Mouse (Mus musculus) heart, postnatal 0 days (tissue): Measurements from ENCODE around the gene Faf1. TPM values are rescaled to one million over a fixed set of nuclear protein-coding genes. Genes with fewer than 3 reads are reported as not detected.
"Not testable (repeated sequence)": the region's sequence is repeated elsewhere in the genome, so short reads cannot be mapped to it uniquely, and the experiment has no call there.

ENCODE experiments used
- ATAC-seq: fragments of 200-750 bp; cut with Nextera tagmentation; 2 replicates; pipeline ENCODE4 v1.8.0; 2017; ENCODE audit warnings: low read depth, moderate number of reproducible peaks, moderate library complexity; ENCODE audit not compliant: insufficient read depth
- DNase-seq: peaks from one replicate; pipeline ENCODE4 v3.0.0-alpha.2; 2016; ENCODE audit warnings: low spot score
- H3K27ac ChIP-seq: fragments of 300-500 bp; sonication (generic); 2 replicates; pipeline ENCODE4 v1.5.1; 2014; ENCODE audit warnings: low read depth, mild to moderate bottlenecking
- H3K27me3 ChIP-seq: fragments of 300-500 bp; sonication (generic); 2 replicates; pipeline ENCODE4 v1.6.1; 2014; ENCODE audit warnings: low read length, mixed read lengths; ENCODE audit not compliant: control insufficient read depth, insufficient read depth
- H3K36me3 ChIP-seq: fragments of 300-500 bp; sonication (generic); replicated peaks from 2 replicates; pipeline ENCODE4 v1.6.1; 2014; ENCODE audit warnings: low read length, mixed read lengths; ENCODE audit not compliant: control insufficient read depth, insufficient read depth
- H3K4me1 ChIP-seq: fragments of 300-500 bp; sonication (generic); 2 replicates; pipeline ENCODE4 v1.6.1; 2014; ENCODE audit warnings: antibody characterized with exemption; ENCODE audit not compliant: control insufficient read depth, insufficient read depth
- H3K4me2 ChIP-seq: fragments of 300-500 bp; sonication (generic); 2 replicates; pipeline ENCODE4 v1.6.1; 2014; ENCODE audit warnings: low read depth, mild to moderate bottlenecking, low read length, moderate library complexity
- H3K4me3 ChIP-seq: fragments of 300-500 bp; sonication (generic); 2 replicates; pipeline ENCODE4 v1.5.1; 2014; ENCODE audit warnings: low read depth, low read length
- H3K9ac ChIP-seq: fragments of 300-500 bp; sonication (generic); replicated peaks from 2 replicates; pipeline ENCODE4 v1.6.1; 2014; ENCODE audit warnings: low read depth, low read length, mixed read lengths
- H3K9me3 ChIP-seq: fragments of 300-500 bp; sonication (generic); replicated peaks from 2 replicates; pipeline ENCODE4 v1.6.1; 2016; ENCODE audit warnings: low read length; ENCODE audit not compliant: control insufficient read depth
- CTCF ChIP-seq: IDR thresholded peaks from 2 replicates; pipeline ENCODE4 v1.5.1; 2016; ENCODE audit warnings: antibody characterized with exemption, control low read depth, low read depth
- EP300 ChIP-seq: IDR thresholded peaks from 2 replicates; pipeline ENCODE4 v1.6.1; 2016; ENCODE audit warnings: antibody characterized with exemption, low read depth
- WGBS: fragments of 180-500 bp; shearing (Covaris S2); extraction: QIAGEN DNeasy Blood & Tissue Kit; methylation state at CpG from one replicate; pipeline ENCODE4 v1.1.7; 2014; 5-methylcytosine and 5-hydroxymethylcytosine counted together
- polyA plus RNA-seq: library from polyadenylated mRNA; unstranded; fragments of >200 nt; fragmentation: Nextera tagmentation; extraction: Ambion mirVana; gene quantifications from 2 replicates; pipeline ENCODE4 v1.2.1, GENCODE M21; 2015
- total RNA-seq: library from RNA; depleted of rRNA; stranded (reverse); fragments of >200 nt; gene quantifications from 2 replicates; pipeline ENCODE4 v1.2.3, GENCODE M21; 2014; ENCODE audit warnings: low replicate concordance

The Faf1 gene
- total and polyA plus RNA-seq, 2 experiments from 2014 or later: 19.4 to 26.7 TPM

DNA sequence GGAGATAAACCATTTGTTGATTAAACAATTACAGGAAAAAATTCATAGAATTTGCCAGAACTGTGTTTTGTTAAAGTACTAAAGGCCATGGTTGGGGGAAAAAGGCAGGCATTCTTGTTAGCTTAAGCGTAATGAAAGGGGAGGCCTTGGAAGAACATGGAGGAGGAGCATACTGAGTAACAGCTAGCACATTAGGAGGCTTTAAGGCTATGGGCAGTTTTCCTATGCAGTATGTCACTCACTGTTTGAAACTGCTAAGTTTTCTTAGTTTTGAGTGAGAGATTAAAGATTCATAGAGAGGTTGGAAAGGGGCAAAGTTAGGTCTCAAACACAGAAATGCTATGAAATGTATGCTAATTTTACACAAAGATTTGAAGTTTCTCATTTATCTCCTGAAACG, 2.3 kb upstream of the Faf1 start:
- Histone ChIP-seq H3K27ac (no peak overlapping the region), H3K27me3 (no peaks in the 10 kb centered on the region), H3K9ac (no peak overlapping the region), H3K4me3 (no peak overlapping the region), H3K4me1 (peaks cover 10% of the 10 kb centered on the region; the same call in 1 of the 2 replicates), H3K36me3 (no peaks in the 10 kb centered on the region), H3K9me3 (no peaks in the 10 kb centered on the region), H3K4me2 (no peak overlapping the region)
- ATAC-seq: no peak
- WGBS: 76% methylated on average over 2 of the region's 2 CpGs
- TF ChIP-seq CTCF (no peak), EP300 (no peak)
- DNase-seq: no peak

GRCm38 (mm10) chr4:109677221-109677620, 833 bp downstream of the Faf1 start:
- H3K9ac ChIP-seq: peak overlapping the region; percentile 78
- ATAC-seq (no peak), DNase-seq (no peak)
- peak overlapping the region; percentile 74 for H3K4me2 ChIP-seq
- peak overlapping the region; percentile 94 for H3K27ac ChIP-seq
- no peaks in the 10 kb centered on the region for H3K9me3 ChIP-seq
- H3K36me3 ChIP-seq: no peaks in the 10 kb centered on the region
- TF ChIP-seq CTCF (no peak), EP300 (no peak)
- H3K4me3 ChIP-seq: peak overlapping the region; percentile 86
- H3K4me1 ChIP-seq: peaks cover 15% of the 10 kb centered on the region; the same call in 1 of the 2 replicates
- no peaks in the 10 kb centered on the region for H3K27me3 ChIP-seq
- 0% methylated on average over 3 of the region's 3 CpGs for WGBS

GRCm38 (mm10) chr4:109683561-109683960, 7.2 kb downstream of the Faf1 start:
- no peak for DNase-seq
- no peak overlapping the region for H3K4me3 ChIP-seq
- no peak overlapping the region for H3K27ac ChIP-seq
- no peak for TF ChIP-seq CTCF
- 74% methylated on average over 2 of the region's 2 CpGs for WGBS
- H3K36me3 ChIP-seq: no peaks in the 10 kb centered on the region
- no peak overlapping the region for H3K9ac ChIP-seq
- 0 out of 2 replicates have a peak, but pooled peaks cover 5% of the 10 kb centered on the region for H3K4me1 ChIP-seq
- H3K27me3 ChIP-seq: no peaks in the 10 kb centered on the region
- no peaks in the 10 kb centered on the region for H3K9me3 ChIP-seq
- no peak overlapping the region for H3K4me2 ChIP-seq
- no peak for ATAC-seq

- Histone ChIP-seq H3K9me3 (peaks cover 11% of the 10 kb centered on the region; the same call in 1 of the 2 replicates), H3K36me3 (no peaks in the 10 kb centered on the region), H3K4me2 (no peak overlapping the region), H3K9ac (no peak overlapping the region), H3K4me1 (no peaks in the 10 kb centered on the region), H3K27me3 (no peaks in the 10 kb centered on the region), H3K4me3 (no peak overlapping the region), H3K27ac (no peak overlapping the region)
- no peak for ATAC-seq
- TF ChIP-seq EP300 (no peak), CTCF (no peak)
- no peak for DNase-seq
Observed at GRCm38 (mm10) chr4:109692674-109693073, 16.3 kb downstream of the Faf1 start.

DNA sequence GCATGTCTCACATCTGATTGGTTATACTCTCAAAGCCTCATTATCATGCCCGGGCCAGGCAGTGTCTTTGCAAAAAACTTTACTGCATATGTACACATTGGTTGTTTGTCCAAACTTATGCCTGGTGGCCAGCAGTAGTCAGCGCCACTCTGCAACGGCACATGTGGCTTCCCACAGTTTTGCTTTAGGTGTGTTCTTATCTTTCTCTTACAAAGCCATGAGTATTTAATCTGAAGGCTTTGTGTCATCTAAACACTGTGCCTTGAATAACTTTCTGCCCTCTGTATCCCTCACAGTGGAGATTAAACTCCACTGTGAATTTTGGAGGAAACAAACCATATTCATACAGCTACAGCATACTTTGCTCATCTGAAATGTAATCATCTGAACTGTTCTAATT, 24.3 kb downstream of the Faf1 start:
- H3K9me3 ChIP-seq, DNase-seq, H3K36me3 ChIP-seq, H3K27me3 ChIP-seq, H3K4me3 ChIP-seq, H3K27ac ChIP-seq, H3K9ac ChIP-seq, H3K4me1 ChIP-seq, H3K4me2 ChIP-seq, ATAC-seq: not testable (repeated sequence)
- 94% methylated on average over 3 of the region's 3 CpGs for WGBS

DNA sequence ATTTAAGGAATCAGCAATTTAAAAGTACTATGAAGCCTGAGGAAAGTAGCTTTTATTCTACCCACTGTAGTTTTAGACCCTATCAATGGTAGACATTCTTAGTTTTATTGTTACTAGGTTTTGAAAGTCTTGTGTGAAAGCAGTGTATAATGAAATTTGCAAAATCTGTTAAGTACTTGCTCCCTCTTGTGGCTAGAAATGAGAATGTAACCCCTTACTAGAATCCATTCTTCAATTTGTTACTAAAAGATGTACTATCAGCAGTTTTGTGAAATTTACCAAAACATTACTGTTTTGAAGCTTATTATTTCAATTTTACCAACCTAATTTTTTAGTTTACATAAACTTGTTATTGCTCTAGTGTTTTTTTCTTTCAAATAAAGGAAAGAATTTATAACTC, 27.2 kb downstream of the Faf1 start:
- H3K27ac ChIP-seq: no peak overlapping the region
- no peaks in the 10 kb centered on the region for H3K27me3 ChIP-seq
- ATAC-seq: no peak
- no peak overlapping the region for H3K4me3 ChIP-seq
- no peak overlapping the region for H3K4me2 ChIP-seq
- DNase-seq: peak; percentile 65
- no peaks in the 10 kb centered on the region for H3K9me3 ChIP-seq
- no peaks in the 10 kb centered on the region for H3K4me1 ChIP-seq
- no peak for TF ChIP-seq EP300
- peak; percentile 61 for TF ChIP-seq CTCF
- no peaks in the 10 kb centered on the region for H3K36me3 ChIP-seq
- no peak overlapping the region for H3K9ac ChIP-seq
